Mouse (Mus musculus) megakaryocyte, embryonic 14.5 days (primary cell): ENCODE measurements at regions not wholly inside any gene's neighbourhood (a gene's known extent, or its start where the extent isn't known, plus 50 kb on each side); places are given as distances from the start of the nearest gene placed in this dataset.

Experiments used
- H3K27me3 ChIP-seq: replicated peaks from 2 replicates; pipeline ENCODE3; 2012; ENCODE audit warnings: inconsistent platforms
- H3K36me3 ChIP-seq: replicated peaks from 2 replicates; pipeline ENCODE3; 2012; ENCODE audit warnings: low read length, inconsistent platforms, mixed read lengths
- H3K4me1 ChIP-seq: 2 replicates; pipeline ENCODE4 v1.6.1; 2012; ENCODE audit warnings: inconsistent platforms
- H3K4me3 ChIP-seq: replicated peaks from 2 replicates; pipeline ENCODE3; 2012; ENCODE audit warnings: moderate library complexity, mild to moderate bottlenecking, inconsistent platforms
- H3K9me3 ChIP-seq: 2 replicates; pipeline ENCODE4 v1.6.1; 2012; ENCODE audit warnings: inconsistent platforms
- FLI1 ChIP-seq: IDR thresholded peaks from 2 replicates; pipeline ENCODE4 v1.6.1; 2012; ENCODE audit warnings: low read length, inconsistent platforms, mixed read lengths
- GATA1 ChIP-seq: IDR thresholded peaks from 3 replicates; pipeline ENCODE4 v1.6.1; 2012; ENCODE audit warnings: mixed read lengths, low read length, inconsistent platforms, borderline replicate concordance

GRCm38 (mm10) chr13:102176456-102176855 is 408.4 kb upstream of the Pik3r1 start:
- no peaks in the 10 kb centered on the region for H3K36me3 ChIP-seq
- no peaks in the 10 kb centered on the region for H3K27me3 ChIP-seq
- no peak overlapping the region for H3K4me3 ChIP-seq
- H3K4me1 ChIP-seq: no peaks in the 10 kb centered on the region
- H3K9me3 ChIP-seq: peaks cover 4% of the 10 kb centered on the region; the same call in 1 of the 2 replicates
- no peak for TF ChIP-seq GATA1
- TF ChIP-seq FLI1: no peak

GRCm38 (mm10) chr13:102194716-102195115 is 426.7 kb upstream of the Pik3r1 start:
- no peak overlapping the region for H3K4me3 ChIP-seq
- no peaks in the 10 kb centered on the region for H3K4me1 ChIP-seq
- no peaks in the 10 kb centered on the region for H3K36me3 ChIP-seq
- no peaks in the 10 kb centered on the region for H3K27me3 ChIP-seq
- no peaks in the 10 kb centered on the region for H3K9me3 ChIP-seq
- TF ChIP-seq GATA1: no peak
- no peak for TF ChIP-seq FLI1

- no peaks in the 10 kb centered on the region for H3K9me3 ChIP-seq
- no peak overlapping the region for H3K4me3 ChIP-seq
- no peaks in the 10 kb centered on the region for H3K36me3 ChIP-seq
- H3K4me1 ChIP-seq: no peaks in the 10 kb centered on the region
- peaks cover 2% of the 10 kb centered on the region for H3K27me3 ChIP-seq
- TF ChIP-seq FLI1 (no peak), GATA1 (no peak)
These were observed 434.3 kb upstream of the Pik3r1 start for GRCm38 (mm10) chr13:102202301-102202700.

GRCm38 (mm10) chr13:102218486-102218885 is 450.5 kb upstream of the Pik3r1 start:
- Histone ChIP-seq H3K4me3 (no peak overlapping the region), H3K9me3 (no peaks in the 10 kb centered on the region), H3K36me3 (no peaks in the 10 kb centered on the region), H3K27me3 (no peaks in the 10 kb centered on the region), H3K4me1 (no peaks in the 10 kb centered on the region)
- TF ChIP-seq GATA1 (no peak), FLI1 (no peak)

- Histone ChIP-seq H3K9me3 (no peaks in the 10 kb centered on the region), H3K4me1 (no peaks in the 10 kb centered on the region), H3K27me3 (no peaks in the 10 kb centered on the region), H3K4me3 (no peak overlapping the region), H3K36me3 (no peaks in the 10 kb centered on the region)
- TF ChIP-seq FLI1: no peak
- no peak for TF ChIP-seq GATA1
These were observed 462.3 kb upstream of the Cd180 start for GRCm38 (mm10) chr13:102231048-102231447.

GRCm38 (mm10) chr13:102232291-102232936 is 460.9 kb upstream of the Cd180 start:
- H3K27me3 ChIP-seq: no peaks in the 10 kb centered on the region
- H3K9me3 ChIP-seq: no peaks in the 10 kb centered on the region
- TF ChIP-seq GATA1 (no peak), FLI1 (no peak)
- H3K36me3 ChIP-seq: no peaks in the 10 kb centered on the region
- no peaks in the 10 kb centered on the region for H3K4me1 ChIP-seq
- H3K4me3 ChIP-seq: no peak overlapping the region

- no peaks in the 10 kb centered on the region for H3K36me3 ChIP-seq
- no peak for TF ChIP-seq FLI1
- no peak for TF ChIP-seq GATA1
- H3K27me3 ChIP-seq: no peaks in the 10 kb centered on the region
- H3K9me3 ChIP-seq: no peaks in the 10 kb centered on the region
- H3K4me1 ChIP-seq: 0 out of 2 replicates have a peak, but pooled peaks cover 4% of the 10 kb centered on the region
- no peak overlapping the region for H3K4me3 ChIP-seq
These were observed 442.5 kb upstream of the Cd180 start for GRCm38 (mm10) chr13:102250884-102251283.

- no peak for TF ChIP-seq FLI1
- TF ChIP-seq GATA1: no peak
- no peaks in the 10 kb centered on the region for H3K27me3 ChIP-seq
These were observed 441.6 kb upstream of the Cd180 start for GRCm38 (mm10) chr13:102251709-102252108.

GRCm38 (mm10) chr13:102255401-102256371 is 437.7 kb upstream of the Cd180 start:
- Histone ChIP-seq H3K4me1 (no peaks in the 10 kb centered on the region), H3K9me3 (no peaks in the 10 kb centered on the region), H3K4me3 (no peak overlapping the region), H3K27me3 (no peaks in the 10 kb centered on the region), H3K36me3 (no peaks in the 10 kb centered on the region)
- TF ChIP-seq FLI1: no peak
- no peak for TF ChIP-seq GATA1

More at GRCm38 (mm10) chr13:102251709-102252108, 441.6 kb upstream of the Cd180 start:
- Histone ChIP-seq H3K4me3 (no peak overlapping the region), H3K36me3 (no peaks in the 10 kb centered on the region), H3K9me3 (no peaks in the 10 kb centered on the region), H3K4me1 (0 out of 2 replicates have a peak, but pooled peaks cover 4% of the 10 kb centered on the region)

GRCm38 (mm10) chr13:102258207-102258606 is 435.2 kb upstream of the Cd180 start:
- Histone ChIP-seq H3K4me3 (no peak overlapping the region), H3K27me3 (no peaks in the 10 kb centered on the region), H3K9me3 (no peaks in the 10 kb centered on the region), H3K4me1 (no peaks in the 10 kb centered on the region), H3K36me3 (no peaks in the 10 kb centered on the region)
- no peak for TF ChIP-seq FLI1
- TF ChIP-seq GATA1: no peak
